Mouse (Mus musculus): ENCODE measurements around the gene 1700066M21Rik.

GRCm38 (mm10) chr1:57390993-57391790, 13.8 kb downstream of the 1700066M21Rik start:
- TF ChIP-seq CTCF (conservative IDR thresholded peaks at IDR 0.05; ENCODE audit: low read length) (no peak), POU5F1 (IDR thresholded peaks at IDR 0.05; ENCODE audit: borderline replicate concordance, low read length) (no peak), NANOG (IDR thresholded peaks at IDR 0.05; ENCODE audit: borderline replicate concordance, low read length) (no peak)
